Mouse (Mus musculus) MEL (cell line): ENCODE results near the gene Aatf.

Experiments
- CTCF ChIP-seq, 3 experiments: IDR thresholded peaks in 2 of 3; conservative IDR thresholded peaks in 1 of 3; 2 replicates each; pipeline ENCODE4 v1.5.1; 2011 to 2012; ENCODE audit warnings: low read length in 3 of 3, low read depth in 2 of 3, mild to moderate bottlenecking in 2 of 3, improper control_type of control experiment in 1 of 3, inconsistent platforms in 1 of 3, mixed read lengths in 1 of 3, moderate library complexity in 1 of 3; ENCODE audit not compliant: control insufficient read depth in 1 of 3, insufficient read depth in 1 of 3, poor library complexity in 1 of 3, severe bottlenecking in 1 of 3
- GATA1 ChIP-seq: IDR thresholded peaks from 2 replicates; pipeline ENCODE4 v1.6.1; 2011; ENCODE audit warnings: low read depth, low read length, improper control_type of control experiment

DNA sequence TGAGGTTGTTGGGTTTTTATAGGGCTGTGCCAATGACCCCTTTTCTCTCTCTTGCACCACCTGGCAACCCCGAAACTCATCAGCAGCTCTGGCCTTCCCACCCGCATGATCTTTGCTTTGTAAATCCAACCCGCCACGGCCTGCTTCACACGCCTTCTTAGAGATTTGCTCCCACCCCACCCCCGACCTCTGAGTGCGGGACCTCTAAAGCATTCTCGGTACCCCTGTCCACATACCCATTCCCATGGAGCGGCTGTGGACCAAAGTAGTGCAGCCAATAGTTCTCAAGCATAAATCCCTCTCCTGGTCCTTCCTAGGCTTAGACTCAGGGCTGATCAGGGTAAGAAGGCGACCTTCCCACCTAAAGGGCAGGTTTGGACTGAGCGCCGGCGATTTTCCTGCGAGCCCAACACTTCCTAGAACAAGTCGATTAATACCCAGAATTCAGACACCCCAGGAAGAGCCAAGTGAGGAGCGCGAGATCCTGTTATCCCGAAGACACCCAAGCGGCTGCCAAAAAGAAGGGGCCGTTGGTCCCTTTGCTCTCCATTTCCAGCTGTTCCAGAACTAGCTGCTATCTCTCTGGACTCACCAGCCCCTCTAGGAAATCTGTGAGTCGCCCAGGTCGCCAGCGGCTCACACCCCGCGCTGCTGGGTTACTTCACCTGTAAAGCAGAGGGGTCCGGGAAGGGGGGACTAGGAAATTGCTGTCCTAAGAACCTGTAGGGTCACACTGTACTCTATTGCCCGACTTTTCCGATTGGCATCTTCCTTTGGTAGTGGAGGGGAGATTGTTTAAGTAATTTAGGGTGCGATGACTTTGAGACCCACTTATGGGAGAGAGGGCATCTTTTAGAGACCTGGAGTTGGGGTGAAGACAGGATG lies 13.9 kb upstream of the Aatf start:
- TF ChIP-seq GATA1 (no peak), CTCF (IDR thresholded peaks at IDR 0.05 in 2 of 3, conservative IDR thresholded peaks at IDR 0.05 in 1 of 3; ENCODE audit: control insufficient read depth in 1 of 3, insufficient read depth in 1 of 3, low read depth in 2 of 3, low read length in 3 of 3, poor library complexity in 1 of 3, severe bottlenecking in 1 of 3) (no peak)
